Mouse (Mus musculus): ENCODE results near the gene March7.

March7 gene

DNA sequence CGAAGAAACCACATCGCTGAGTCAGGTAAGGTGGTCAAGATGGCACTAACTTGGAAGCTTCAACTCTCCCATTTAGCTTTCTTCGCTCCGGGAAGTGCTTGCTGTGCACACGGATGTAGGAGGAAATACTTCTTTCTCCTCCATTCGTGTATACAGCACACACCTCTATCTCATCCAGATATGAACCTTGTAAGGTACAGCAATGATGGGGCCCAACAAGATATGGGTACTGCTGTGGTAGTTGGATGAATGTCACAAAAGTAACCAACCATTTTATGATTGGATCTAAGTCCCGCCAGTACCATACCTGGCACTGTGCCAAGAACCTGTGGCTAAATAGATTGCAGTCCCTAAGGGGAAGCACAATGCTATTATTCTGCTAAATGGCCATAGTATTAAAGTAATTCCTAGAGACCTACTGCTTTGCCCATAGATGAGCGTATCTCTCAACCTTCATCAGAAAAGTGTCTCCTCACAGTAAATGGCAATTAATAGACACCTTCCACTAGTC lies 75.5 kb downstream of the March7 start:
- DNase-seq (ENCODE audit: low spot score in 2 of 2), result no peak

DNA sequence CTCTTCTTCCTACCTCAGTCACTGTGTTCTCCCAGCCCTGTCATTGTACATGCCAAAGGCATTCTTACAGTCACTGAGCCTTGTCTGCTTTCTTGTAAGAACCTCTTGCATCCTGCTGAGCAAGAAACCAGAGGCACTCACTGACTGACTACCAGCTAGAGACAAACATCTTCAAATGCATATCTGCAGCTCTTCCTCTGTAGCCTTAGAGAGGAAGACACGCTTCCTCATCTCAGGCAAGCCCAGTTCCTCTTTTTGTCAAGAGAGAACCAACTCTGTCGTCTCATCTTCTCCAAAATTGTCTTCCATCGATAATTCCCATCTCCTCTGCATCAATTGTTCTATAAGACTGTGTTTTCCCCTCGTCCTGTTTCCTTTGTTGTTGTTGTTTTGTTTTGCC lies 78.9 kb downstream of the March7 start:
- DNase-seq (ENCODE audit: low spot score in 2 of 2), result no peak

DNA sequence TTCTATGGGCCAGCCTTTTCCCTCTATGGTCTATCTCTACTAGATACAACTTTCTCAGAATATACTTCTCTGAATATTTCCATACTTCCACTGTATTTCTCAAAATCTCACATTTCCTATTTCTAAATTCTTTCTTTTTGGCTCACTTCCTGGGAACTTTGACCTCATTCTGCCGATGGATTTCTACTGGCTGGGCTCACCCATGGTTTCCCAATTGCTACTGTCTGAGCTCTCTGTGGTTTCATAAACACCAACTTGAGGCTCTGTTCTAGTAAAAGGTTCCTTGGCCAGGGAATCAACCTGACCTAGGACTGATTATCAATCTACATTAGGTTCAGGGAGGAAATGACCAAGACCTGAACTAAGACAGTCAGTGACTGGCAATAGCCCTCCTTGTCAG lies 79.8 kb downstream of the March7 start:
- DNase-seq (ENCODE audit: low spot score in 2 of 2), result no peak

GRCm38 (mm10) chr2:60291381-60291780 lies 81.7 kb downstream of the March7 start:
- no peak for DNase-seq (ENCODE audit: low spot score in 2 of 2)

DNA sequence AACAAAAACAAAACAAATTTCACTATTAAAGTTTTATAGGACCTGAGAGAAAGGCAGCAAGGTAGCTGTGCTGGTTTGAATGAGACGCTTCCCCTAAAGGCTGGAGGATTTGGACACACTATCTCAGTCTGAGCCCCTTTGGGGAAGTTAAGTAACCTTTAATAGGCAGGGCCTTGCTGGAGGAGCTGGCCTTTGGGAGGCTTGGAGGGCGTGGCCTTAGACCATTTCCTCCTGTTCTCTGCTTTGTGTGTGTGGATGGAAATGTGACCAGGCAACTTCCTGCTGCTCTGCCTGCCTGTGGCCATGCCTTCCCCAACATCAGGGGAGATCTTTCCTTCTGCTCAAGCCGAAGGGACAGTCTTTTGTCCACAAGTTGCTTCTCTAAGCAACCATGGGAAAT lies 88.6 kb downstream of the March7 start:
- DNase-seq (ENCODE audit: low spot score in 2 of 2), result no peak

GRCm38 (mm10) chr2:60299323-60299722 lies 89.6 kb downstream of the March7 start:
- DNase-seq (ENCODE audit: low spot score in 2 of 2), result no peak

Measured in urinary bladder, postnatal 36 days (tissue).